Mouse (Mus musculus) limb, embryonic 10.5 days (tissue): ENCODE measurements at regions not wholly inside any gene's neighbourhood (a gene's known extent, or its start where the extent isn't known, plus 50 kb on each side); places are given as distances from the start of the nearest gene placed in this dataset.

Source experiments
- DNase-seq: peaks from one replicate; pipeline ENCODE4 v3.0.0-alpha.2; 2017; ENCODE audit warnings: low spot score
- H3K27ac ChIP-seq: fragments of 300-500 bp; sonication (generic); 2 replicates; pipeline ENCODE4 v1.5.1; 2016; ENCODE audit warnings: mild to moderate bottlenecking
- H3K27me3 ChIP-seq: fragments of 300-500 bp; sonication (generic); 2 replicates; pipeline ENCODE4 v1.6.1; 2016; ENCODE audit warnings: low read depth, mild to moderate bottlenecking; ENCODE audit not compliant: poor library complexity, severe bottlenecking
- H3K36me3 ChIP-seq: fragments of 300-500 bp; sonication (generic); 2 replicates; pipeline ENCODE4 v1.6.1; 2016; ENCODE audit warnings: mild to moderate bottlenecking, moderate library complexity
- H3K4me1 ChIP-seq: fragments of 300-500 bp; sonication (generic); 2 replicates; pipeline ENCODE4 v1.6.1; 2016
- H3K4me3 ChIP-seq: fragments of 300-500 bp; sonication (generic); 2 replicates; pipeline ENCODE4 v1.5.1; 2016; ENCODE audit warnings: mild to moderate bottlenecking, moderate library complexity
- H3K9me3 ChIP-seq: fragments of 300-500 bp; sonication (generic); replicated peaks from 2 replicates; pipeline ENCODE4 v1.6.1; 2016; ENCODE audit warnings: mild to moderate bottlenecking
- WGBS: fragments of 180-500 bp; shearing (Covaris S2); methylation state at CpG from one replicate; pipeline ENCODE4 v1.1.7; 2016; 5-methylcytosine and 5-hydroxymethylcytosine counted together

- H3K9me3 ChIP-seq = no peaks in the 10 kb centered on the region
- H3K27ac ChIP-seq = no peak overlapping the region
- H3K4me1 ChIP-seq = no peaks in the 10 kb centered on the region
- WGBS = 82% methylated on average over 3 of the region's 3 CpGs
- H3K4me3 ChIP-seq = no peak overlapping the region
- H3K27me3 ChIP-seq = no peaks in the 10 kb centered on the region
- DNase-seq = no peak
- no peaks in the 10 kb centered on the region for H3K36me3 ChIP-seq
Measured at GRCm38 (mm10) chr5:54543556-54544061, 545.3 kb downstream of the Stim2 start.

DNA sequence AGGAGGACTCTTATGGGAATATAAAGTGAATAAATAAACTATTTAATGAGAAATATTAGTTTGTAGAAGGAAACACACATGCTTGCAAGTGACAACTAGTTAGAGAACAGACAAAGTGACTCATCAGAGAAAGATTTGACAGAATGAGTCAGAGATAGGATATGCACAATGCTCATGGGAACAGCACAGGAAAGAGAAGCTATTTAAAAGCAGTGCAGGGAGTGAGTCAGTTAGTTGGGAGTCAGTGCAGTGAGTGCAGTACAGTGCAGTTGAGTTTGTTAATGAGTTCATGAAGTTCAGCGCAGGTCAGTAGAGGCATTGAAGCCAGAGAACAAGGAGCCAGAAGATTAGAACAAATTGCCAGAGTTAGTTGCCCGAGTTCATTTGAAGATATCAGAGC lies 580.2 kb downstream of the Stim2 start:
- no peak overlapping the region for H3K27ac ChIP-seq
- no peak overlapping the region for H3K4me3 ChIP-seq
- H3K4me1 ChIP-seq = no peaks in the 10 kb centered on the region
- no peak for DNase-seq
- WGBS = 93% methylated on average over 2 of the region's 2 CpGs
- H3K9me3 ChIP-seq = no peaks in the 10 kb centered on the region
- H3K36me3 ChIP-seq = no peaks in the 10 kb centered on the region
- H3K27me3 ChIP-seq = no peaks in the 10 kb centered on the region

- no peaks in the 10 kb centered on the region for H3K4me1 ChIP-seq
- no peak for DNase-seq
- no peaks in the 10 kb centered on the region for H3K36me3 ChIP-seq
- no peak overlapping the region for H3K27ac ChIP-seq
- H3K4me3 ChIP-seq = no peak overlapping the region
- 80% methylated on average over 4 of the region's 4 CpGs for WGBS
- no peaks in the 10 kb centered on the region for H3K27me3 ChIP-seq
- H3K9me3 ChIP-seq = no peaks in the 10 kb centered on the region
Measured at GRCm38 (mm10) chr5:54579458-54579857, 581.2 kb downstream of the Stim2 start.

DNA sequence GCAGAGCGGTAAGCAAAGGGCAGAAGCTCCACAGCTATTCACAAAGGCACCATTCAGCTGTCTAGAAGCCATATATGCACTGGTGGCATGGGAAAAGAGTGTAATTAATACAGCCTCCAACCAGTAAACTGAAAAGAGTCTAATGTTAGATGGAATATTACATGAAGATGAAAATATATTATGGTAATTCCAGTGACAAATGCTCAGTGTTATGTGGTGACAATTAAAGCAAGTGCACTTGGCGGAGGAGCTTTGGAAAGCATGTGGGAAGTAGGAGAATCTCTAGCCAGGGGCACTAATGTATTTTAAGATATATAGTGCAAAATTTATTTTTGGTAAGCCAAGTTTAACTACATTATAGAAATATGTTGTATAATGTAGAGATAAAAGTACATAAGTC lies 583.9 kb downstream of the Stim2 start:
- Histone ChIP-seq H3K9me3 (no peaks in the 10 kb centered on the region), H3K27me3 (no peaks in the 10 kb centered on the region), H3K36me3 (no peaks in the 10 kb centered on the region), H3K4me3 (no peak overlapping the region), H3K4me1 (no peaks in the 10 kb centered on the region), H3K27ac (no peak overlapping the region)
- 90% methylated on average over 2 of the region's 2 CpGs for WGBS
- DNase-seq = no peak

- Histone ChIP-seq H3K27me3 (no peaks in the 10 kb centered on the region), H3K4me1 (no peaks in the 10 kb centered on the region), H3K4me3 (no peak overlapping the region), H3K36me3 (no peaks in the 10 kb centered on the region), H3K9me3 (no peaks in the 10 kb centered on the region), H3K27ac (no peak overlapping the region)
- no peak for DNase-seq
- WGBS = 86% methylated on average over 2 of the region's 2 CpGs
Measured at GRCm38 (mm10) chr5:54588332-54589020, 590.2 kb downstream of the Stim2 start.

DNA sequence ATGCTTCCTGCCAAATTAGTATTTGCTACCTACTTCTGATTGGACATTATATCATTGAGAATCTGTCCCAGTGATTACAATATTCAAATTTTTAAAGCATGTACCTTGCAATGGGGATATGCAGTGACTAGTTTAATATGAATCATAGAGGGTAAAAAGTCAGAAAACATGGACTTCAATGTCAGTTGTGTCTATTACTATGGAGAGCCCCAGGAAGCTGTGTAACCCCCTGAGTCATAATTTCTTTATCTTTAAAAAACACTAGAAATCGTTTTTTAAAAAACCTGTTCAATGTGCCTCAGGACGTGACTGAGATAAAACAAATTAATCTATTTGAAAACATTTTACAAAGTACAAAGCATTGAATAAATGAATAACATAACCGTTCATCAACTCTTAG lies 612.7 kb downstream of the Stim2 start:
- Histone ChIP-seq H3K27me3 (no peaks in the 10 kb centered on the region), H3K36me3 (no peaks in the 10 kb centered on the region), H3K4me1 (no peaks in the 10 kb centered on the region), H3K27ac (no peak overlapping the region), H3K9me3 (no peaks in the 10 kb centered on the region), H3K4me3 (no peak overlapping the region)
- DNase-seq = no peak
- WGBS = 86% methylated on average over 3 of the region's 3 CpGs

GRCm38 (mm10) chr5:54622733-54623132 lies 624.4 kb downstream of the Stim2 start:
- Histone ChIP-seq H3K36me3 (no peaks in the 10 kb centered on the region), H3K27ac (no peak overlapping the region), H3K9me3 (no peaks in the 10 kb centered on the region), H3K4me3 (no peak overlapping the region), H3K27me3 (no peaks in the 10 kb centered on the region), H3K4me1 (no peaks in the 10 kb centered on the region)
- DNase-seq = no peak
- whole genome bisulfite sequencing = 71% methylated on average over 3 of the region's 3 CpGs

DNA sequence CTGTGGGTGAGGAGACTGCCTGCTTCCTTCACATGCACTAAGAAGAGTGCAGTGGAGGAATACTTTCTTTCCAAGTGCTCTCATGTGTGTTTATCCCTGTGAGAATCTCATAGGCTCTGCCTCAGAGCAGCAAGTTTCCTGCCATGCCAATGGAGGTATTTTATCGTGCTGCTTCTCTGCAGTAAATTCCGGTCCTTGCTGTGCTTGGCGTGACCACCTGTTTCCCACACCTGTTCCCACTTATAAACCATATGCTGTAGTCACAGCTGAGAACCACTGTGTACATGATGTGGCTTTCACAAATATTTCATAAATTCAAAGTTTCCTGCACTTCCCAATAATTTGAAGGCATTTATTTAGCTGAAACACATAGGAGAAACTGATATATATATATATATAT lies 634.0 kb downstream of the Stim2 start:
- DNase-seq = peak; percentile 48
- no peak overlapping the region for H3K27ac ChIP-seq
- H3K4me1 ChIP-seq = peaks cover 5% of the 10 kb centered on the region
- no peak overlapping the region for H3K4me3 ChIP-seq
- no peaks in the 10 kb centered on the region for H3K27me3 ChIP-seq
- WGBS = 58% methylated on average over 3 of the region's 3 CpGs
- H3K9me3 ChIP-seq = no peaks in the 10 kb centered on the region
- H3K36me3 ChIP-seq = no peaks in the 10 kb centered on the region
